Mouse (Mus musculus): ENCODE measurements at regions not wholly inside any gene's neighbourhood (a gene's known extent, or its start where the extent isn't known, plus 50 kb on each side); places are given as distances from the start of the nearest gene placed in this dataset.
"Not testable (repeated sequence)": the region's sequence is repeated elsewhere in the genome, so short reads cannot be mapped to it uniquely, and the experiment has no call there.

GRCm38 (mm10) chr1:47646681-47647080, 754.0 kb upstream of the Slc39a10 start:
- TF ChIP-seq POLR2A (IDR thresholded peaks at IDR 0.05; ENCODE audit: low read depth, low read length): no peak
- TF ChIP-seq CTCF (conservative IDR thresholded peaks at IDR 0.05; ENCODE audit: insufficient read depth, insufficient read length, low read depth, low read length): no peak
- no peak for DNase-seq
- WGBS: 54% methylated on average over 4 of the region's 4 CpGs
- no peaks in the 10 kb centered on the region for H3K27me3 ChIP-seq (replicated peaks; ENCODE audit: control insufficient read depth, insufficient read depth, low read length)
- no peaks in the 10 kb centered on the region for H3K36me3 ChIP-seq (ENCODE audit: control insufficient read depth, insufficient read depth, low read length)
- no peak overlapping the region for H3K4me3 ChIP-seq (ENCODE audit: insufficient read depth, low read depth, low read length)
- no peaks in the 10 kb centered on the region for H3K4me1 ChIP-seq (ENCODE audit: control insufficient read depth, insufficient read depth, low read length)
- no peak overlapping the region for H3K27ac ChIP-seq (ENCODE audit: insufficient read depth, low read depth, low read length)

- no peak for DNase-seq
- Histone ChIP-seq H3K4me3 (ENCODE audit: insufficient read depth, low read depth, low read length) (no peak overlapping the region), H3K27ac (ENCODE audit: insufficient read depth, low read depth, low read length) (no peak overlapping the region), H3K36me3 (ENCODE audit: control insufficient read depth, insufficient read depth, low read length) (no peaks in the 10 kb centered on the region), H3K27me3 (replicated peaks; ENCODE audit: control insufficient read depth, insufficient read depth, low read length) (no peaks in the 10 kb centered on the region), H3K4me1 (ENCODE audit: control insufficient read depth, insufficient read depth, low read length) (no peaks in the 10 kb centered on the region)
- no peak for TF ChIP-seq POLR2A (IDR thresholded peaks at IDR 0.05; ENCODE audit: low read depth, low read length)
- 78% methylated on average over 4 of the region's 4 CpGs for WGBS
Observed at GRCm38 (mm10) chr1:47606597-47606996, 713.9 kb upstream of the Slc39a10 start.

DNA sequence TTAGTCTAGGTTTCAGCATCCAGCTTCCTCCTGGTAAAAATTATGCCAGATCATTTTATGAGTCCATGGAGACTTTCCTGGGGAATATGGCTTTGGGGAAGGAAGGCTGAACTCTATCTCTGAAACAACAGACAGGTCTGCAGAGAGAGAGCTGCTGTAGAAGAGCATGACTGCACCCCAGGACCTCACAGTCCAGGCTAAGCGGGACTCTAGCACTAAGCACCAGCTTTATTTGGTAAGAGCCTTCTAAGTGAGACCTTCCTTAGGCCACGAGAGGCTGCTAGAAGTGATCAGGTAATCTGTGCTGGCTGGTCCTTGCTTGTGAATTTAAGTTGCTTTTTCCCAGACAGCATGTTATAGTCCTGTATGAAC, 711.3 kb upstream of the Slc39a10 start:
- DNase-seq: no peak
- 62% methylated on average over 2 of the region's 2 CpGs for WGBS
- Histone ChIP-seq H3K4me1 (ENCODE audit: control insufficient read depth, insufficient read depth, low read length) (no peaks in the 10 kb centered on the region), H3K27ac (ENCODE audit: insufficient read depth, low read depth, low read length) (no peak overlapping the region), H3K27me3 (replicated peaks; ENCODE audit: control insufficient read depth, insufficient read depth, low read length) (no peaks in the 10 kb centered on the region), H3K4me3 (ENCODE audit: insufficient read depth, low read depth, low read length) (no peak overlapping the region), H3K36me3 (ENCODE audit: control insufficient read depth, insufficient read depth, low read length) (no peaks in the 10 kb centered on the region)
- TF ChIP-seq CTCF (conservative IDR thresholded peaks at IDR 0.05; ENCODE audit: insufficient read depth, insufficient read length, low read depth, low read length): no peak
- TF ChIP-seq POLR2A (IDR thresholded peaks at IDR 0.05; ENCODE audit: low read depth, low read length): no peak

GRCm38 (mm10) chr1:47603294-47603988, 710.8 kb upstream of the Slc39a10 start:
- 35% methylated on average over 3 of the region's 3 CpGs for WGBS
- H3K27ac ChIP-seq (ENCODE audit: insufficient read depth, low read depth, low read length): no peak overlapping the region
- H3K4me3 ChIP-seq (ENCODE audit: insufficient read depth, low read depth, low read length): no peak overlapping the region
- no peaks in the 10 kb centered on the region for H3K27me3 ChIP-seq (replicated peaks; ENCODE audit: control insufficient read depth, insufficient read depth, low read length)
- no peaks in the 10 kb centered on the region for H3K4me1 ChIP-seq (ENCODE audit: control insufficient read depth, insufficient read depth, low read length)
- no peak for DNase-seq
- H3K36me3 ChIP-seq (ENCODE audit: control insufficient read depth, insufficient read depth, low read length): no peaks in the 10 kb centered on the region
- TF ChIP-seq POLR2A (IDR thresholded peaks at IDR 0.05; ENCODE audit: low read depth, low read length) (no peak), CTCF (conservative IDR thresholded peaks at IDR 0.05; ENCODE audit: insufficient read depth, insufficient read length, low read depth, low read length) (no peak)

GRCm38 (mm10) chr1:47593641-47594040, 701.0 kb upstream of the Slc39a10 start:
- not testable (repeated sequence) for H3K36me3 ChIP-seq (ENCODE audit: control insufficient read depth, insufficient read depth, low read length); H3K27ac ChIP-seq (ENCODE audit: insufficient read depth, low read depth, low read length); H3K27me3 ChIP-seq (replicated peaks; ENCODE audit: control insufficient read depth, insufficient read depth, low read length); H3K4me1 ChIP-seq (ENCODE audit: control insufficient read depth, insufficient read depth, low read length); DNase-seq; H3K4me3 ChIP-seq (ENCODE audit: insufficient read depth, low read depth, low read length)
- 92% methylated on average over 1 of the region's 4 CpGs for WGBS

- Histone ChIP-seq H3K4me1 (ENCODE audit: control insufficient read depth, insufficient read depth, low read length) (no peaks in the 10 kb centered on the region), H3K27ac (ENCODE audit: insufficient read depth, low read depth, low read length) (no peak overlapping the region), H3K36me3 (ENCODE audit: control insufficient read depth, insufficient read depth, low read length) (no peaks in the 10 kb centered on the region), H3K27me3 (replicated peaks; ENCODE audit: control insufficient read depth, insufficient read depth, low read length) (no peaks in the 10 kb centered on the region), H3K4me3 (ENCODE audit: insufficient read depth, low read depth, low read length) (no peak overlapping the region)
- DNase-seq: no peak
- TF ChIP-seq CTCF (conservative IDR thresholded peaks at IDR 0.05; ENCODE audit: insufficient read depth, insufficient read length, low read depth, low read length): no peak
- no peak for TF ChIP-seq POLR2A (IDR thresholded peaks at IDR 0.05; ENCODE audit: low read depth, low read length)
- 30% methylated on average over 1 of the region's 1 CpGs for WGBS
Observed at GRCm38 (mm10) chr1:47545606-47546005, 653.0 kb upstream of the Slc39a10 start.

DNA sequence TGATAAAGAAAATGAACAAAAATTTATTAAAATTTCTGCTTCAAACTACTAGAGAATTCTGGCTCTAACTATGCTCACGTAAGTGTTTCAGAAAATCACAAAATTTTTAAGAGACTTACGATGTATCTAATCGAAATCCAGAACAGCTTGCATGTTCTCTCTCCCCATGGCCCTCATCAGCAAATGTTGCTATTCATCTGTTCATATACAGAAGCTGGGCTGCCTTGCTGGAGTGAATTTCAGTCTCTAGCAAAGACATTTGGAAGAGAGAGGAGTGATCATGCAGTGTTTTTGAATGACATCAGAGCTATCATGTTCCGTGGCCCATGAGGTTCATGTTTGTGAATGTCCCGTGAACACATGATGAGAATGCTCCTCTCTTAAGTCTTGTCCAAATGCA, 618.8 kb upstream of the Slc39a10 start:
- 71% methylated on average over 5 of the region's 5 CpGs for WGBS
- no peaks in the 10 kb centered on the region for H3K4me1 ChIP-seq (ENCODE audit: control insufficient read depth, insufficient read depth, low read length)
- no peak overlapping the region for H3K4me3 ChIP-seq (ENCODE audit: insufficient read depth, low read depth, low read length)
- H3K27ac ChIP-seq (ENCODE audit: insufficient read depth, low read depth, low read length): no peak overlapping the region
- TF ChIP-seq POLR2A (IDR thresholded peaks at IDR 0.05; ENCODE audit: low read depth, low read length): no peak
- no peak for TF ChIP-seq CTCF (conservative IDR thresholded peaks at IDR 0.05; ENCODE audit: insufficient read depth, insufficient read length, low read depth, low read length)
- no peaks in the 10 kb centered on the region for H3K27me3 ChIP-seq (replicated peaks; ENCODE audit: control insufficient read depth, insufficient read depth, low read length)
- no peaks in the 10 kb centered on the region for H3K36me3 ChIP-seq (ENCODE audit: control insufficient read depth, insufficient read depth, low read length)
- no peak for DNase-seq

GRCm38 (mm10) chr1:47507801-47508200, 615.1 kb upstream of the Slc39a10 start:
- no peaks in the 10 kb centered on the region for H3K4me1 ChIP-seq (ENCODE audit: control insufficient read depth, insufficient read depth, low read length)

More at GRCm38 (mm10) chr1:47507801-47508200, 615.1 kb upstream of the Slc39a10 start:
- Histone ChIP-seq H3K27me3 (replicated peaks; ENCODE audit: control insufficient read depth, insufficient read depth, low read length) (no peaks in the 10 kb centered on the region), H3K36me3 (ENCODE audit: control insufficient read depth, insufficient read depth, low read length) (no peaks in the 10 kb centered on the region), H3K4me3 (ENCODE audit: insufficient read depth, low read depth, low read length) (no peak overlapping the region), H3K27ac (ENCODE audit: insufficient read depth, low read depth, low read length) (no peak overlapping the region)
- no peak for TF ChIP-seq POLR2A (IDR thresholded peaks at IDR 0.05; ENCODE audit: low read depth, low read length)
- TF ChIP-seq CTCF (conservative IDR thresholded peaks at IDR 0.05; ENCODE audit: insufficient read depth, insufficient read length, low read depth, low read length): no peak
- DNase-seq: no peak

All from kidney, adult 2 months (tissue).